Mouse (Mus musculus) G1E (cell line): ENCODE measurements around the gene Lage3.

Experiments used
- CTCF ChIP-seq: IDR thresholded peaks from 2 replicates; pipeline ENCODE4 v1.5.1; 2012; ENCODE audit warnings: low read depth, low read length, inconsistent platforms, mixed read lengths
- GATA1 ChIP-seq: IDR thresholded peaks from 2 replicates; pipeline ENCODE4 v1.6.1; 2012; ENCODE audit warnings: borderline replicate concordance, low read length, inconsistent platforms, mixed read lengths
- POLR2AphosphoS5 ChIP-seq: IDR thresholded peaks from 2 replicates; pipeline ENCODE4 v1.6.1; 2012; ENCODE audit warnings: low read depth, low read length, inconsistent platforms; ENCODE audit not compliant: insufficient replicate concordance
- TAL1 ChIP-seq: conservative IDR thresholded peaks from 2 replicates; pipeline ENCODE4 v1.6.1; 2012; ENCODE audit warnings: low read depth, low read length, inconsistent platforms, mixed read lengths

DNA sequence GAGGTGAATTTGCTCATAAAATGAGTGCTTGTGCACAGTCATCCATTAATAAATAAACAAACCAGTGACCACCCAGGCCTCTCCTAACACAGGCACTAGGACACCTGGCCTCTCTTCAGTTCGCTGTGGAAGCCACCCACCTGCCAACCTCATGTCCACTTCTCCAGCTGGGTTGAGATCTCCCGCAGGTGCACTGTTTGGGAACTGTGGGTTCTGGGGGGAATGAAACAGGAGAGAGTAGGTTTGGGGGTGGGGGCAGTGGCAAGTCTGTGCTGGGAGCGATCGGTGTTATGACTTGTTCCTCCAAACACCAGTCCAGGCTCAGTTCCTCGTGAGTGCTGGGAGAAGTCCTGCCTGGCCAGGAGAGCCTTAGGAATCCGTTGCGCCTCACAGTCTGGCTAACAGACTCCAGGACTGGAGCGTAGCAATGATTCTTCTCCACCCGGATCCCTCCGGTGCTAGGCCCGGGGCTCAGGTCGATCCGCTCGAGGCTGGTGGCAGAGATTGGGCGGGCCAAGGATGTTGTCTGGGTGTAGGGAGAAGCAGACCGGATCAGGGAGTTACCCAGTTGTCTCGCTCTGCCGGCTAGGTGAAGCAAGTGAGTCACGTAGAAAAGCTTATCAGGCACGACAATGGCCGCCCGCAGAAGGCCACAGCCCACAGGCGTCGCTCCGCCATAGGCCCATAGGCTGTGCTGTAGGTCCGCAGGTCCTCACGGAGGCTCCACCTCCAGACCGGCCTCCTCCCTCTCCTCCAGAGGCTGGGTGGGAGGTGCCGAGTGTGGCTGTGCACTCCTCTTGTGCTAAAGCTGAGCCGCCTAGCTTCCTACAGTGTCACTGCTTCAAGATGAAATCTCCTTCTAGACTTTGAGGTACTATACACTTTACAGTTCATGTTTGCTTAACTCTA lies 39.4 kb upstream of the Lage3 start, which contains the start of the genes Fam3a and Ikbkg:
- no peak for TF ChIP-seq CTCF
- no peak for TF ChIP-seq GATA1
- TF ChIP-seq POLR2AphosphoS5, result no peak
- TF ChIP-seq TAL1, result no peak
